Mouse (Mus musculus) megakaryocyte progenitor cell, adult 5-6 weeks (primary cell): ENCODE results near the gene Cd82. TPM values are rescaled to one million over a fixed set of nuclear protein-coding genes. Genes with fewer than 3 reads are reported as not detected.

ENCODE experiments used
- ATAC-seq: replicated peaks from 2 replicates; pipeline ENCODE4 v1.8.0; 2016; ENCODE audit warnings: mild to moderate bottlenecking, moderate TSS enrichment, inconsistent platforms; ENCODE audit not compliant: poor library complexity
- total RNA-seq, 2 experiments: library from RNA; stranded (forward) in 1 of 2; stranded (reverse) in 1 of 2; fragments of 157-497, 149-512 nt in 1 of 2; fragments of 200-1000 nt in 1 of 2; gene quantifications; 2 replicates each; pipeline versions ENCODE4 v1.2.3 to v1.2.4; 2015 to 2017

Cd82 gene
- 15.0 and 20.2 TPM in 2 replicates for total RNA-seq (2015)
- total RNA-seq (2017), result 23.9 and 31.2 TPM in 2 replicates

- peak; percentile 15 for ATAC-seq
Measured at GRCm38 (mm10) chr2:93462760-93463159, at the start of gene Cd82. Gene Cd82, minus strand, starts transcription at chr2:93463140.

- ATAC-seq, result no peak
Measured at GRCm38 (mm10) chr2:93512130-93512529, 49.2 kb upstream of the Cd82 start.

DNA sequence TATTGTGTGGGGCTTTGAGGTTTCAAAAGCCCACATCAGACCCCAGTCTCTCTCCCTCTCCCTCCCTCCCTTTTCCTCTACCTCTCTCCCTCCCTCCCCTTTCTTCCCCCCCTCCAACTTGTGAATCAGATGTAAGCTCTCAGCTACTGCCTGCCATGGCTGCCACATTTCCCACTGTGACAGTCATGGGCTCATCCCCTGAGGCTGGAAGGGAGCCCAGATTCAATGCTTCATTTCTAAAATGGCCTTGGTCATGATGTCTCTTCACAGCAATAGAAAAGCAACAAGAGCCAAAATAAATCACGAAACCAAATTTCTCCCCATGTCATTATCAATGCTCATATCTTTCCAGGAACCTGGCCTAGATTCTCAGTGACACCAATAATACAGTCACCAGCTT, 47.9 kb upstream of the Cd82 start:
- ATAC-seq, result no peak

DNA sequence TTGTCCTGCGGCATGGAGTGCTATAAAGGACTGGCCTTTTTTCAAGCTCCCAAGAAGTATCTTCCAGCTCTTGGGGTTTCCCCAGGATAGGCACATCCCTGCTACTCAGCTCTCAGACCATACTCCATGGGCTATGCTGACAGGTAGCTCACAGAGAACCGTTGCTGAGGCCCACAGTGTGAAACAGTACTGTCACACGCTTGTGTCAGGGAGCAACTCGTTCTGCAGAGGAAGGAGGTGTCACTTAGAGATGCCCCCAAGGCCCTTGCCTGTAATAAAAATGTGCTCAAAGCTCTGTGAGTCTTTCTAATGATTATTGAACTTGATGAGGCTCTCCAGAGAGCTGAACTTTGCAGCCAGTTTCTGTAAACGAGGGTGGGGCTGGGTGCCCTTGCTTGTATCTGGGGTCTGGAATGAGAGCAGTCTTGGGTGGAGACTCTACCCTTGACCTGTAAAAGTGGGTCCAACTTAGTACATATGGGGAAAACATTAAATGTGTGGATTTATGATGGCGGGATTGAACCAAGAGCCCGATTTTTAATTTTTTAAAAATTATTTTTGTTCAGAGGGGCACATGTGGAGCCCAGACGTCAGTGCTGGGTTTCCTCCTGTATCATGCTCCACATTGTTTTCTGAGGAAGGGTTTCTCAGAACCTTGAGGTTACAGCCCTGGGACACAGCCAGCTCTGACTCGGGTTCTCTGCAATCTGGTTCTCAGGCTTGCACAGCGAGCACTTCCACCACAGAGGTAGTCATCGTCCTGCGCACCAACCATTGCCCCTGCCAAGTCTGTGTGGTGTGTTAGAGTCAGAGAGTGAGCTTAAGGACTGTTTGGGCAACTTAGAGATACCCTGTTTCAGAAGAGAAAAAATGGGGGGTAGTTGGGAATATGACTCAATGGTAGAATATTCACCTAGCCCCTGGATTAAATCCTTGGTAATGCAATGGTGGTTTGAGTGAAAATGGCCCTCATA, 47.1 kb upstream of the Cd82 start:
- no peak for ATAC-seq

- no peak for ATAC-seq
Measured at GRCm38 (mm10) chr2:93505091-93505490, 42.2 kb upstream of the Cd82 start.

- ATAC-seq, result no peak
Measured at GRCm38 (mm10) chr2:93503353-93503752, 40.4 kb upstream of the Cd82 start.

GRCm38 (mm10) chr2:93501303-93501702, 38.4 kb upstream of the Cd82 start:
- no peak for ATAC-seq

DNA sequence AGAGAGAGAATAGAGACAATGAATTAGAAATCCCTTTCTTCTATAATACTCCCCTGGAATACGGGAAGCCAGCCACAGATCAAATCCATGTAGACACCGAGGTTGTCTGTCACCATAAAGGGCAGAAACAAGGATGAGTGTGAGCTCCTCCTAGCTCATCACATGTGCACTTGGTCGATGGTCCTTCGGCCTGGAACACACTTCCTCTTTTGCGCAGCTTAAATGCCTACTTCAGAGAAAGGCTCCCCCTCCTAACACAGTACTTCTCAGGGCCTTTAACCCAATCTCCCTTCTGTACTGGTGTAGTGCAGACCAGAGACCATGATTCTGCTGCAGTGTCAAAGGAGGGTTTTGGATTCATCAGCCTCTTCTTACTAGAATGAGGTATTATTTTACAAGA, 34.3 kb upstream of the Cd82 start:
- ATAC-seq, result peak; percentile 76

- no peak for ATAC-seq
Measured at GRCm38 (mm10) chr2:93495170-93495569, 32.2 kb upstream of the Cd82 start.

DNA sequence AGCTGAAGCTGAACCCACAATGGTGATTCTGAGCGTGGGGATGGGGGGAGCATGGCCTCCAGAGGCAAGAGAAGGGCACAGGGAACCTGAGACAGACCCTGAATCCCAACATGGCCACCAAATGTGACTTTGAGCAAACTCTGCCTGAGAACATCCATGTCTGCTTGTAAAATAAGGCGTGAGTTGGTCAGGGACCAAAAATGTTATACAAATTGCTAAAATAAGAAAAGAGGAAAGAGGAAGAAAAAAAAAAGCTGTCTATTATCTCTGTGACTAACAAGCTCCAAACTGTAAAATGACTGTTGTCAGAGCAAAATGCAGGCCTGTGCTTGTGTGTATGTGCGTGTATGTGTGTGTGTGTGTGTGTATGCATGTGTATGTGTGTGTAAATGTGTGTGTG, 30.6 kb upstream of the Cd82 start:
- no peak for ATAC-seq

DNA sequence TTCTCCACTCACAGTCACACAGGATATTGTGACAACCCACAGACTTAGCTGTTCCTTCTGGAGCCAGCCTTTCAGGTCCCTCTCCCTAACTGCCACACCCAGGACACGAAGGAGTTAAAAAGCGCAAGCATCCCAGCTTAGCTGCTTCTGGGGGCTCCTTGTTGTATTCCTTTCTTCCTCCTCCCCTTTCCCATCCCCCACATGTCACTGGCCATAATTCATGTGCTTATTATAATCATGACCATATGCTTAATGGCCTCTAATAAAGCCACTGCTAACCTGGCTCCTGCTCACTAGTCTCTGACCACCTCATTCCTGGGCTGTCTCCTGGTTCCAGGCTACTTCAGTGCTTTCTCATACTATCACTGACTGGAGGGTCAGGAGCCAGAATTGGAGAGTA, 27.6 kb upstream of the Cd82 start:
- no peak for ATAC-seq

DNA sequence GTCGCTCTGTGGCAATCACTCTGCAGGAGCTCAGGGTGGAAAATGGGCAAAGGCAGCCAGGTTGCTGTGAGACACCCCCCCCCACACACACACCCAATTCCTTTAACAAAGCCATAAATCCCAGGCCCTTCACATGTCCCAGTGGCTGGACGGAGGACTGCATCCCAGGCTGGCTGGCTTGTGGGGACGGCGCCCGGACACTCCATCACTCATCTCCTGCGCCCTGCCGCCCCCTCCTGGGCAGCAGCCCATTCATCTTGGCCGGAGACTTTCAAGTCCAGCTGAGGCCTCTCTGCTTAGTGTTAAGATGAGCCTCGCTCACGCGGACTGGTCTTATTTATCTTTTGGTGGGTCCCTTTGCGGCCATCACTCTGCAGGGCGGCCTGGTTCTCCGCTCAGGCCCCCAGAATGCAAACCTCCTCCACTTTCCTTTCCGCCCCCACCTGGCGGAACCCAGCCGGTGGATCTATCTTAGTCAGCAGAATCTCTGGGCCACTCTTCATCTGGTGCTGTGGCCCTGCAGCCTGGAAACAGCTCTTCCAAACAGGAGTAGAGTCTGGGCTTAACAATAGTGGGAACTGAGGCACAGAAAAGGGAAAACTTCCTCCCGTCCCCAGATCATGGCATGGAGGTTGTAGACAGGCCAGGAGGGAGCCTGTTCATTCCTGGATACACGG, 26.1 kb upstream of the Cd82 start:
- no peak for ATAC-seq

DNA sequence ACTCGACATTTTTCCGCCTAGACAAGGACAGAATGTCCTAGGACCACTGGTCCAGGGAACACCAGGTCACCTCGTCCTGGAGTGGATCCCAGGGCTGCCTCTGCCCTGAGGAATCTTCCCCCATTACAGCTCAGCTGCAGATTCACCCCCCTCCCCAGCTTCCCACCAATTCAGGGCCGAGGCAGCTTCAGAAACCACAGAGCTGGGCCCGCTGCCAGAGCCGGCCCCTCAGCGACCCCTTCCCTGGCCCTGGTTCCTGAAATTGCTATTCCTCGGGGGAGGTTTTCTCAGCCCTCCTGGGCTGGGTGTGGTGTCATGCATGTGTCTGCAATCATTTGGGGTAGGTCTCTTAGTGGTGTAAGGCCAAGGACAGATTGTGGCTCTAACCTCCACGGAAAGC, 22.5 kb upstream of the Cd82 start:
- 0 out of 2 replicates have a peak, but pooled peaks have one; percentile 20 for ATAC-seq

- no peak for ATAC-seq
Measured at GRCm38 (mm10) chr2:93482036-93482644, 19.2 kb upstream of the Cd82 start.

- no peak for ATAC-seq
Measured at GRCm38 (mm10) chr2:93478744-93479143, 15.8 kb upstream of the Cd82 start.

DNA sequence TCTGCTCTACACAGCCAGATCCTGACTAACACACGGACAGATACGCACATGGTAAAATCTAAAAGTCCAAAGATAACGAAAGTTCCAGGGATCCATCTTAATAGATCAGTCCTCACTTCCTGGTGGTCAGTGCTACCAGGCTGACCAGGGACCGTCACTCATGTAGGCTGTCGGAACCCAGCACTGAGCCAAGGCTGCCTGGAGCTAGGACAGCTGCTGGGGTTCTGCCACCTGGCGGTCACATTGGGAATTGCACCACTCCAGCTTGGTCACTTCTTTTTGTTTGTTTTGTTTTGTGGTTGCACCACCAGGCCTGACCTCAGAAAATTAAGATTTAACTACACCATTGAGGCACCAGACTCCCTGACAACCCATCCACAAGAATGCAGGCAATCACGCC, 14.6 kb upstream of the Cd82 start:
- peak; percentile 68 for ATAC-seq

GRCm38 (mm10) chr2:93476487-93476886, 13.5 kb upstream of the Cd82 start:
- ATAC-seq, result no peak

GRCm38 (mm10) chr2:93475040-93475439, 12.1 kb upstream of the Cd82 start:
- peak; percentile 75 for ATAC-seq

GRCm38 (mm10) chr2:93473915-93474314, 11.0 kb upstream of the Cd82 start:
- no peak for ATAC-seq

- peak; percentile 77 for ATAC-seq
Measured at GRCm38 (mm10) chr2:93470849-93471576, 8.1 kb upstream of the Cd82 start.

- peak; percentile 40 for ATAC-seq
Measured at GRCm38 (mm10) chr2:93470127-93470526, 7.2 kb upstream of the Cd82 start.
